Mouse (Mus musculus) heart, embryonic 10.5 days (tissue): ENCODE data around the gene Nfat5. TPM values are rescaled to one million over a fixed set of nuclear protein-coding genes. Genes with fewer than 3 reads are reported as not detected.

Experiments
- DNase-seq: peaks from one replicate; pipeline ENCODE4 v3.0.0-alpha.2; 2017; ENCODE audit warnings: low spot score
- H3K27ac ChIP-seq: fragments of 300-500 bp; sonication (generic); 2 replicates; pipeline ENCODE4 v1.5.1; 2016; ENCODE audit warnings: mild to moderate bottlenecking
- H3K27me3 ChIP-seq: fragments of 300-500 bp; sonication (generic); 2 replicates; pipeline ENCODE4 v1.6.1; 2016; ENCODE audit warnings: mild to moderate bottlenecking; ENCODE audit not compliant: poor library complexity, insufficient read depth, severe bottlenecking
- H3K36me3 ChIP-seq: fragments of 300-500 bp; sonication (generic); 2 replicates; pipeline ENCODE4 v1.6.1; 2016; ENCODE audit warnings: mild to moderate bottlenecking, moderate library complexity
- H3K4me1 ChIP-seq: fragments of 300-500 bp; sonication (generic); 2 replicates; pipeline ENCODE4 v1.6.1; 2016; ENCODE audit warnings: mild to moderate bottlenecking
- H3K4me3 ChIP-seq: fragments of 300-500 bp; sonication (generic); 2 replicates; pipeline ENCODE4 v1.5.1; 2016; ENCODE audit warnings: mild to moderate bottlenecking, moderate library complexity
- H3K9me3 ChIP-seq: fragments of 300-500 bp; sonication (generic); 2 replicates; pipeline ENCODE4 v1.6.1; 2016; ENCODE audit warnings: mild to moderate bottlenecking, moderate library complexity
- WGBS: fragments of 180-500 bp; shearing (Covaris S2); methylation state at CpG from one replicate; pipeline ENCODE4 v1.1.7; 2016; 5-methylcytosine and 5-hydroxymethylcytosine counted together
- polyA plus RNA-seq: library from polyadenylated mRNA; unstranded; fragments of >200 nt; fragmentation: Nextera tagmentation; extraction: Ambion mirVana; gene quantifications from 2 replicates; pipeline ENCODE4 v1.2.1, GENCODE M21; 2016

Gene Nfat5
- polyA plus RNA-seq, 1 experiment from 2014 or later: 11.2 TPM

GRCm38 (mm10) chr8:107311876-107312275 lies 18.6 kb downstream of the Nfat5 start:
- no peak overlapping the region for H3K27ac ChIP-seq
- H3K4me1 ChIP-seq: no peaks in the 10 kb centered on the region
- no peak overlapping the region for H3K4me3 ChIP-seq
- H3K27me3 ChIP-seq: no peaks in the 10 kb centered on the region
- H3K36me3 ChIP-seq: 0 out of 2 replicates have a peak, but pooled peaks cover 2% of the 10 kb centered on the region
- no peak for DNase-seq
- H3K9me3 ChIP-seq: no peaks in the 10 kb centered on the region

- H3K4me1 ChIP-seq: no peaks in the 10 kb centered on the region
These were observed 30.9 kb downstream of the Nfat5 start for GRCm38 (mm10) chr8:107324142-107324541.

GRCm38 (mm10) chr8:107329595-107329994 lies 36.3 kb downstream of the Nfat5 start:
- DNase-seq: no peak
- Histone ChIP-seq H3K27me3 (no peaks in the 10 kb centered on the region), H3K36me3 (no peaks in the 10 kb centered on the region)

More at GRCm38 (mm10) chr8:107324142-107324541, 30.9 kb downstream of the Nfat5 start:
- DNase-seq: peak; percentile 85
- no peak overlapping the region for H3K4me3 ChIP-seq
- H3K27ac ChIP-seq: no peak overlapping the region
- H3K9me3 ChIP-seq: no peaks in the 10 kb centered on the region
- H3K36me3 ChIP-seq: no peaks in the 10 kb centered on the region
- WGBS: 0% methylated on average over 1 of the region's 1 CpGs
- H3K27me3 ChIP-seq: no peaks in the 10 kb centered on the region

GRCm38 (mm10) chr8:107336480-107336879 lies 43.2 kb downstream of the Nfat5 start:
- H3K4me1 ChIP-seq: no peaks in the 10 kb centered on the region; the same call in 1 of the 2 replicates
- no peaks in the 10 kb centered on the region for H3K27me3 ChIP-seq
- DNase-seq: no peak
- peaks cover 16% of the 10 kb centered on the region for H3K36me3 ChIP-seq
- H3K27ac ChIP-seq: no peak overlapping the region
- no peaks in the 10 kb centered on the region for H3K9me3 ChIP-seq
- 78% methylated on average over 1 of the region's 1 CpGs for WGBS
- H3K4me3 ChIP-seq: no peak overlapping the region

More at GRCm38 (mm10) chr8:107329595-107329994, 36.3 kb downstream of the Nfat5 start:
- no peaks in the 10 kb centered on the region for H3K9me3 ChIP-seq
- H3K27ac ChIP-seq: no peak overlapping the region
- no peak overlapping the region for H3K4me3 ChIP-seq
- H3K4me1 ChIP-seq: no peaks in the 10 kb centered on the region
- WGBS: 41% methylated on average over 1 of the region's 1 CpGs

GRCm38 (mm10) chr8:107370311-107370710 lies 77.0 kb downstream of the Nfat5 start:
- no peak overlapping the region for H3K4me3 ChIP-seq
- no peaks in the 10 kb centered on the region for H3K27me3 ChIP-seq
- DNase-seq: peak; percentile 33
- H3K4me1 ChIP-seq: 0 out of 2 replicates have a peak, but pooled peaks cover 4% of the 10 kb centered on the region
- H3K9me3 ChIP-seq: no peaks in the 10 kb centered on the region
- H3K36me3 ChIP-seq: peaks cover 76% of the 10 kb centered on the region
- no peak overlapping the region for H3K27ac ChIP-seq
- 80% methylated on average over 4 of the region's 4 CpGs for WGBS

GRCm38 (mm10) chr8:107377346-107377745 lies 84.1 kb downstream of the Nfat5 start:
- peak; percentile 51 for DNase-seq

GRCm38 (mm10) chr8:107380734-107381133 lies 87.5 kb downstream of the Nfat5 start:
- Histone ChIP-seq H3K36me3 (peaks cover 30% of the 10 kb centered on the region), H3K27me3 (no peaks in the 10 kb centered on the region), H3K27ac (no peak overlapping the region), H3K4me1 (no peaks in the 10 kb centered on the region; the same call in 1 of the 2 replicates), H3K9me3 (no peaks in the 10 kb centered on the region), H3K4me3 (no peak overlapping the region)
- DNase-seq: peak; percentile 71
- WGBS: 86% methylated on average over 8 of the region's 8 CpGs

More at GRCm38 (mm10) chr8:107377346-107377745, 84.1 kb downstream of the Nfat5 start:
- Histone ChIP-seq H3K36me3 (peaks cover 44% of the 10 kb centered on the region), H3K4me3 (no peak overlapping the region), H3K9me3 (no peaks in the 10 kb centered on the region), H3K4me1 (no peaks in the 10 kb centered on the region), H3K27ac (no peak overlapping the region), H3K27me3 (no peaks in the 10 kb centered on the region)
- WGBS: 87% methylated on average over 3 of the region's 3 CpGs

GRCm38 (mm10) chr8:107381666-107382065 lies 88.4 kb downstream of the Nfat5 start:
- Histone ChIP-seq H3K9me3 (no peaks in the 10 kb centered on the region), H3K4me1 (no peaks in the 10 kb centered on the region; the same call in 1 of the 2 replicates), H3K4me3 (no peak overlapping the region), H3K27me3 (no peaks in the 10 kb centered on the region), H3K27ac (no peak overlapping the region), H3K36me3 (peaks cover 30% of the 10 kb centered on the region)
- DNase-seq: peak; percentile 50
- WGBS: 90% methylated on average over 4 of the region's 4 CpGs

- Histone ChIP-seq H3K4me1 (no peaks in the 10 kb centered on the region; the same call in 1 of the 2 replicates), H3K9me3 (no peaks in the 10 kb centered on the region), H3K27me3 (no peaks in the 10 kb centered on the region), H3K36me3 (peaks cover 27% of the 10 kb centered on the region), H3K27ac (no peak overlapping the region), H3K4me3 (no peak overlapping the region)
- 74% methylated on average over 4 of the region's 4 CpGs for WGBS
- DNase-seq: peak; percentile 19
These were observed 89.6 kb downstream of the Nfat5 start for GRCm38 (mm10) chr8:107382898-107383297.

- H3K4me1 ChIP-seq: no peaks in the 10 kb centered on the region; the same call in 1 of the 2 replicates
- no peaks in the 10 kb centered on the region for H3K27me3 ChIP-seq
- no peak for DNase-seq
- H3K36me3 ChIP-seq: peaks cover 11% of the 10 kb centered on the region
- H3K9me3 ChIP-seq: no peaks in the 10 kb centered on the region
- H3K4me3 ChIP-seq: no peak overlapping the region
- H3K27ac ChIP-seq: no peak overlapping the region
- 56% methylated on average over 5 of the region's 5 CpGs for WGBS
These were observed 91.4 kb downstream of the Nfat5 start for GRCm38 (mm10) chr8:107384651-107385050.

- Histone ChIP-seq H3K27me3 (no peaks in the 10 kb centered on the region), H3K9me3 (no peaks in the 10 kb centered on the region), H3K4me3 (no peak overlapping the region), H3K4me1 (no peaks in the 10 kb centered on the region; the same call in 1 of the 2 replicates), H3K27ac (no peak overlapping the region), H3K36me3 (peaks cover 7% of the 10 kb centered on the region)
- WGBS: 76% methylated on average over 2 of the region's 2 CpGs
- DNase-seq: no peak
These were observed 91.8 kb downstream of the Nfat5 start for GRCm38 (mm10) chr8:107385063-107385462.

GRCm38 (mm10) chr8:107386171-107386570 lies 92.9 kb downstream of the Nfat5 start:
- DNase-seq: no peak
- H3K27ac ChIP-seq: no peak overlapping the region
- 36% methylated on average over 5 of the region's 5 CpGs for WGBS

GRCm38 (mm10) chr8:107386642-107387041 lies 93.4 kb downstream of the Nfat5 start:
- H3K27me3 ChIP-seq: no peaks in the 10 kb centered on the region
- no peak for DNase-seq
- no peak overlapping the region for H3K4me3 ChIP-seq
- H3K9me3 ChIP-seq: no peaks in the 10 kb centered on the region
- 35% methylated on average over 3 of the region's 3 CpGs for WGBS
- H3K27ac ChIP-seq: no peak overlapping the region
- H3K36me3 ChIP-seq: no peaks in the 10 kb centered on the region
- H3K4me1 ChIP-seq: no peaks in the 10 kb centered on the region; the same call in 1 of the 2 replicates

More at GRCm38 (mm10) chr8:107386171-107386570, 92.9 kb downstream of the Nfat5 start:
- no peaks in the 10 kb centered on the region for H3K36me3 ChIP-seq
- H3K9me3 ChIP-seq: no peaks in the 10 kb centered on the region
- H3K4me1 ChIP-seq: no peaks in the 10 kb centered on the region; the same call in 1 of the 2 replicates
- H3K4me3 ChIP-seq: no peak overlapping the region
- H3K27me3 ChIP-seq: no peaks in the 10 kb centered on the region

- H3K27ac ChIP-seq: no peak overlapping the region
- no peaks in the 10 kb centered on the region for H3K27me3 ChIP-seq
- no peak for DNase-seq
- 62% methylated on average over 5 of the region's 5 CpGs for WGBS
- H3K4me1 ChIP-seq: no peaks in the 10 kb centered on the region; the same call in 1 of the 2 replicates
- no peaks in the 10 kb centered on the region for H3K36me3 ChIP-seq
- H3K4me3 ChIP-seq: no peak overlapping the region
- H3K9me3 ChIP-seq: no peaks in the 10 kb centered on the region
These were observed 94.6 kb downstream of the Nfat5 start for GRCm38 (mm10) chr8:107387861-107388260.
